Comparison of ENCODE assay signal across 14 mouse cellular contexts in genomic region chr7:34987258-34987657, GRCm38 (mm10).
A peak's percentile ranks its signal among the peaks of the same experiment; 100 is the strongest.
DNase-seq lines count a peak whose midpoint lies in the region; ATAC-seq lines count a peak whose summit lies in the region.
"Had no signal": no experiment of that assay in that cellular context is flagged by ENCODE, and none has a peak within 500 bp of the region (broad histone marks: within the 10 kb centered on the region; RNA-seq: fewer than 3 reads in every experiment).

No protein-coding gene starts in this region.

- H3K27ac ChIP-seq in hindbrain, embryonic 15.5 days (replicated peaks), result no peak overlapping the region
- no peak overlapping the region for H3K27ac ChIP-seq in hindbrain, embryonic 11.5 days (ENCODE audit: low read depth, low read length)
- peak overlapping the region; percentile 15; the same call in 1 of the 2 replicates for H3K27ac ChIP-seq in embryonic facial prominence, embryonic 11.5 days (replicated peaks; ENCODE audit: low read depth, low read length)
- no peak overlapping the region; the same call in 1 of the 2 replicates for H3K27ac ChIP-seq in embryonic facial prominence, embryonic 15.5 days (replicated peaks)
- peak overlapping the region; percentile 28 for H3K27ac ChIP-seq in midbrain, embryonic 14.5 days (replicated peaks; ENCODE audit: low read depth, low read length)
- H3K27ac ChIP-seq: lung, embryonic 15.5 days had no signal

- H3K4me2 ChIP-seq in hindbrain, embryonic 15.5 days, result no peak overlapping the region
- H3K4me2 ChIP-seq in hindbrain, embryonic 11.5 days (replicated peaks; ENCODE audit: low read depth, low read length), result no peak overlapping the region
- no peak overlapping the region for H3K4me2 ChIP-seq in embryonic facial prominence, embryonic 11.5 days (ENCODE audit: low read depth, low read length)
- H3K4me2 ChIP-seq in embryonic facial prominence, embryonic 15.5 days (replicated peaks), result no peak overlapping the region
- no peak overlapping the region for H3K4me2 ChIP-seq in midbrain, embryonic 14.5 days (ENCODE audit: low read length)
- H3K4me2 ChIP-seq: lung, embryonic 15.5 days had no signal

- no peaks in the 10 kb centered on the region for H3K9me3 ChIP-seq in hindbrain, embryonic 15.5 days
- H3K9me3 ChIP-seq in hindbrain, embryonic 11.5 days (ENCODE audit: control insufficient read depth, low read length), result no peaks in the 10 kb centered on the region
- no peaks in the 10 kb centered on the region for H3K9me3 ChIP-seq in embryonic facial prominence, embryonic 11.5 days (replicated peaks; ENCODE audit: control insufficient read depth, low read length)
- no peaks in the 10 kb centered on the region for H3K9me3 ChIP-seq in embryonic facial prominence, embryonic 15.5 days (replicated peaks)
- H3K9me3 ChIP-seq in midbrain, embryonic 14.5 days (ENCODE audit: control insufficient read depth, low read length), result no peaks in the 10 kb centered on the region
- H3K9me3 ChIP-seq: lung, embryonic 15.5 days had no signal

- H3K9ac ChIP-seq in hindbrain, embryonic 15.5 days, result no peak overlapping the region
- no peak overlapping the region for H3K9ac ChIP-seq in hindbrain, embryonic 11.5 days (ENCODE audit: low read depth, low read length)
- no peak overlapping the region for H3K9ac ChIP-seq in embryonic facial prominence, embryonic 11.5 days (replicated peaks; ENCODE audit: low read length)
- no peak overlapping the region for H3K9ac ChIP-seq in embryonic facial prominence, embryonic 15.5 days
- H3K9ac ChIP-seq in midbrain, embryonic 14.5 days (replicated peaks; ENCODE audit: low read length), result no peak overlapping the region
- H3K9ac ChIP-seq: lung, embryonic 15.5 days had no signal

- no peak overlapping the region for H3K4me3 ChIP-seq in hindbrain, embryonic 15.5 days
- H3K4me3 ChIP-seq in hindbrain, embryonic 11.5 days (ENCODE audit: low read depth, low read length), result no peak overlapping the region
- H3K4me3 ChIP-seq in embryonic facial prominence, embryonic 11.5 days (ENCODE audit: low read depth, low read length), result no peak overlapping the region
- no peak overlapping the region for H3K4me3 ChIP-seq in embryonic facial prominence, embryonic 15.5 days (replicated peaks)
- H3K4me3 ChIP-seq in midbrain, embryonic 14.5 days (replicated peaks; ENCODE audit: low read depth, low read length), result no peak overlapping the region
- H3K4me3 ChIP-seq: lung, embryonic 15.5 days had no signal

- H3K4me1 ChIP-seq in hindbrain, embryonic 15.5 days (replicated peaks), result peaks cover 25% of the 10 kb centered on the region
- H3K4me1 ChIP-seq in hindbrain, embryonic 11.5 days (replicated peaks; ENCODE audit: control insufficient read depth, insufficient read depth, low read length), result no peaks in the 10 kb centered on the region
- peaks cover 6% of the 10 kb centered on the region; the same call in 1 of the 2 replicates for H3K4me1 ChIP-seq in embryonic facial prominence, embryonic 11.5 days (ENCODE audit: control insufficient read depth, insufficient read depth, low read length)
- peaks cover 15% of the 10 kb centered on the region for H3K4me1 ChIP-seq in embryonic facial prominence, embryonic 15.5 days
- peaks cover 26% of the 10 kb centered on the region for H3K4me1 ChIP-seq in midbrain, embryonic 14.5 days (ENCODE audit: control insufficient read depth, insufficient read depth, low read length)
- H3K4me1 ChIP-seq: lung, embryonic 15.5 days had no signal

- WGBS in hindbrain, embryonic 15.5 days, result 51% methylated on average over 6 of the region's 6 CpGs
- WGBS in hindbrain, embryonic 11.5 days, result 57% methylated on average over 6 of the region's 6 CpGs
- WGBS in embryonic facial prominence, embryonic 11.5 days, result 43% methylated on average over 6 of the region's 6 CpGs
- 39% methylated on average over 6 of the region's 6 CpGs for WGBS in embryonic facial prominence, embryonic 15.5 days
- 60% methylated on average over 6 of the region's 6 CpGs for WGBS in midbrain, embryonic 14.5 days

- ATAC-seq in hindbrain, embryonic 15.5 days (ENCODE audit: low FRiP score, low read depth), result 0 out of 2 replicates have a peak, but pooled peaks have one; percentile 8
- no peak for ATAC-seq in hindbrain, embryonic 11.5 days (ENCODE audit: low FRiP score)
- ATAC-seq in embryonic facial prominence, embryonic 11.5 days (replicated peaks; ENCODE audit: insufficient number of reproducible peaks, low FRiP score, low TSS enrichment, low read depth), result no peak; the same call in 1 of the 2 replicates
- ATAC-seq in embryonic facial prominence, embryonic 15.5 days (ENCODE audit: insufficient number of reproducible peaks, low FRiP score, low TSS enrichment, low read depth), result peak; percentile 31; the same call in 1 of the 2 replicates
- 0 out of 2 replicates have a peak, but pooled peaks have one; percentile 3 for ATAC-seq in midbrain, embryonic 14.5 days (ENCODE audit: low FRiP score, low TSS enrichment)

- no peaks in the 10 kb centered on the region for H3K27me3 ChIP-seq in hindbrain, embryonic 15.5 days
- no peaks in the 10 kb centered on the region for H3K27me3 ChIP-seq in hindbrain, embryonic 11.5 days (ENCODE audit: control insufficient read depth, insufficient read depth, low read length)
- no peaks in the 10 kb centered on the region for H3K27me3 ChIP-seq in embryonic facial prominence, embryonic 11.5 days (ENCODE audit: control insufficient read depth, insufficient read depth, low read length)
- H3K27me3 ChIP-seq in embryonic facial prominence, embryonic 15.5 days, result no peaks in the 10 kb centered on the region
- no peaks in the 10 kb centered on the region for H3K27me3 ChIP-seq in midbrain, embryonic 14.5 days (ENCODE audit: control insufficient read depth, insufficient read depth, low read length)
- H3K27me3 ChIP-seq: lung, embryonic 15.5 days had no signal

- no peaks in the 10 kb centered on the region for H3K36me3 ChIP-seq in hindbrain, embryonic 15.5 days
- H3K36me3 ChIP-seq in hindbrain, embryonic 11.5 days (ENCODE audit: control insufficient read depth, insufficient read depth, low read length), result no peaks in the 10 kb centered on the region
- no peaks in the 10 kb centered on the region; the same call in 1 of the 2 replicates for H3K36me3 ChIP-seq in embryonic facial prominence, embryonic 11.5 days (replicated peaks; ENCODE audit: control insufficient read depth, insufficient read depth, low read depth, low read length)
- no peaks in the 10 kb centered on the region for H3K36me3 ChIP-seq in embryonic facial prominence, embryonic 15.5 days
- H3K36me3 ChIP-seq in midbrain, embryonic 14.5 days (ENCODE audit: control insufficient read depth, insufficient read depth, low read length), result no peaks in the 10 kb centered on the region
- H3K36me3 ChIP-seq: lung, embryonic 15.5 days had no signal

- no peak for DNase-seq in hindbrain, embryonic 11.5 days (ENCODE audit: low spot score)
- DNase-seq in embryonic facial prominence, embryonic 11.5 days (ENCODE audit: low spot score), result no peak
- DNase-seq in midbrain, embryonic 14.5 days, result no peak
- DNase-seq in thymus, postnatal 4 days, result no peak
- no peak for DNase-seq in urinary bladder, postnatal 25 days (ENCODE audit: low spot score)
- DNase-seq: adrenal gland, adult 2 months; cerebellum, adult 11 months; cerebellum, postnatal 25 days; kidney, adult 11 months; kidney, postnatal 25 days; thymus, adult 18-20 months had no signal

Comparison
In these comparisons a context has a peak if more than half of its experiments do, and no peak if none do; other contexts are left out.
1. ATAC-seq: peak in hindbrain, embryonic 15.5 days (single experiment), embryonic facial prominence, embryonic 15.5 days (single experiment) and midbrain, embryonic 14.5 days (single experiment); none in hindbrain, embryonic 11.5 days (single experiment) and embryonic facial prominence, embryonic 11.5 days (single experiment).
2. H3K27ac ChIP-seq: peak in embryonic facial prominence, embryonic 11.5 days (single experiment) and midbrain, embryonic 14.5 days (single experiment); none in hindbrain, embryonic 15.5 days (single experiment), hindbrain, embryonic 11.5 days (single experiment) and embryonic facial prominence, embryonic 15.5 days (single experiment).